Mouse (Mus musculus) brown adipose tissue, adult 24 weeks (tissue): ENCODE results near the gene Rita1. TPM values are rescaled to one million over a fixed set of nuclear protein-coding genes. Genes with fewer than 3 reads are reported as not detected.

Source experiments
- H3K27ac ChIP-seq: fragments of 200-500 bp; replicated peaks from 2 replicates; pipeline ENCODE4 v1.5.1; 2012; ENCODE audit warnings: low read depth, mild to moderate bottlenecking, low read length
- H3K4me1 ChIP-seq: fragments of 200-500 bp; 2 replicates; pipeline ENCODE4 v1.6.1; 2012; ENCODE audit warnings: low read length, mixed read lengths; ENCODE audit not compliant: control insufficient read depth, insufficient read depth, insufficient read length
- H3K4me3 ChIP-seq: fragments of 200-500 bp; 2 replicates; pipeline ENCODE4 v1.5.1; 2012; ENCODE audit warnings: low read depth, mild to moderate bottlenecking, low read length, moderate library complexity; ENCODE audit not compliant: insufficient read depth
- polyA plus RNA-seq: library from polyadenylated mRNA; stranded (reverse); fragments of >200 nt; gene quantifications from 2 replicates; pipeline ENCODE4 v1.2.4, GENCODE M21; 2012; ENCODE audit not compliant: missing spikeins, insufficient read depth, insufficient read length

Rita1 gene
- polyA plus RNA-seq, 1 experiment = 11.3 TPM

- Histone ChIP-seq H3K4me3 (no peak overlapping the region), H3K27ac (no peak overlapping the region), H3K4me1 (no peaks in the 10 kb centered on the region)
Observed at GRCm38 (mm10) chr5:120640094-120640493, 27.7 kb upstream of the Rita1 start.

- Histone ChIP-seq H3K4me1 (no peaks in the 10 kb centered on the region), H3K4me3 (no peak overlapping the region), H3K27ac (no peak overlapping the region)
Observed at GRCm38 (mm10) chr5:120635633-120636032, 23.2 kb upstream of the Rita1 start.

- no peaks in the 10 kb centered on the region for H3K4me1 ChIP-seq
- H3K4me3 ChIP-seq = no peak overlapping the region
- no peak overlapping the region for H3K27ac ChIP-seq
Observed at GRCm38 (mm10) chr5:120634860-120635259, 22.5 kb upstream of the Rita1 start.

- no peak within 1 kb of the TSS for H3K4me3 ChIP-seq
- H3K4me1 ChIP-seq = no peaks in the 10 kb centered on the region
- no peak within 1 kb of the TSS for H3K27ac ChIP-seq
Observed at GRCm38 (mm10) chr5:120634131-120634530, 21.7 kb upstream of the Rita1 start, which contains the start of gene Cfap73. Cfap73 (minus strand) TSS chr5:120634235.

- Histone ChIP-seq H3K27ac (no peak overlapping the region), H3K4me3 (no peak overlapping the region), H3K4me1 (no peaks in the 10 kb centered on the region)
Observed at GRCm38 (mm10) chr5:120631892-120632291, 19.5 kb upstream of the Rita1 start.

- Histone ChIP-seq H3K27ac (no peak overlapping the region), H3K4me1 (no peaks in the 10 kb centered on the region), H3K4me3 (no peak overlapping the region)
Observed at GRCm38 (mm10) chr5:120631128-120631527, 18.7 kb upstream of the Rita1 start.

- H3K4me3 ChIP-seq = no peak overlapping the region
- H3K27ac ChIP-seq = no peak overlapping the region
- H3K4me1 ChIP-seq = no peaks in the 10 kb centered on the region
Observed at GRCm38 (mm10) chr5:120628624-120629023, 16.2 kb upstream of the Rita1 start.

- no peak overlapping the region for H3K4me3 ChIP-seq
- no peak overlapping the region for H3K27ac ChIP-seq
- no peaks in the 10 kb centered on the region for H3K4me1 ChIP-seq
Observed at GRCm38 (mm10) chr5:120627515-120628300, 15.3 kb upstream of the Rita1 start.

GRCm38 (mm10) chr5:120626399-120626798 lies 14.0 kb upstream of the Rita1 start:
- no peaks in the 10 kb centered on the region for H3K4me1 ChIP-seq
- no peak overlapping the region for H3K4me3 ChIP-seq
- H3K27ac ChIP-seq = no peak overlapping the region

GRCm38 (mm10) chr5:120624427-120624826 lies 12.0 kb upstream of the Rita1 start:
- no peak overlapping the region for H3K4me3 ChIP-seq
- no peaks in the 10 kb centered on the region for H3K4me1 ChIP-seq
- H3K27ac ChIP-seq = no peak overlapping the region

GRCm38 (mm10) chr5:120622198-120622851 lies 9.9 kb upstream of the Rita1 start:
- Histone ChIP-seq H3K27ac (no peak overlapping the region), H3K4me3 (no peak overlapping the region), H3K4me1 (no peaks in the 10 kb centered on the region)

GRCm38 (mm10) chr5:120621846-120622197 lies 9.4 kb upstream of the Rita1 start:
- Histone ChIP-seq H3K27ac (no peak overlapping the region), H3K4me3 (no peak overlapping the region)

GRCm38 (mm10) chr5:120621078-120621765 lies 8.8 kb upstream of the Rita1 start:
- Histone ChIP-seq H3K4me1 (no peaks in the 10 kb centered on the region), H3K27ac (no peak overlapping the region), H3K4me3 (no peak overlapping the region)

More at GRCm38 (mm10) chr5:120621846-120622197, 9.4 kb upstream of the Rita1 start:
- H3K4me1 ChIP-seq = no peaks in the 10 kb centered on the region

- Histone ChIP-seq H3K4me1 (no peaks in the 10 kb centered on the region), H3K27ac (no peak overlapping the region), H3K4me3 (no peak overlapping the region)
Observed at GRCm38 (mm10) chr5:120620375-120621077, 8.1 kb upstream of the Rita1 start.

GRCm38 (mm10) chr5:120619201-120619600 lies 6.8 kb upstream of the Rita1 start:
- Histone ChIP-seq H3K4me1 (no peaks in the 10 kb centered on the region), H3K27ac (no peak overlapping the region), H3K4me3 (no peak overlapping the region)
